Comparison of ENCODE assay signal across 10 mouse cellular contexts in the genomic region with DNA sequence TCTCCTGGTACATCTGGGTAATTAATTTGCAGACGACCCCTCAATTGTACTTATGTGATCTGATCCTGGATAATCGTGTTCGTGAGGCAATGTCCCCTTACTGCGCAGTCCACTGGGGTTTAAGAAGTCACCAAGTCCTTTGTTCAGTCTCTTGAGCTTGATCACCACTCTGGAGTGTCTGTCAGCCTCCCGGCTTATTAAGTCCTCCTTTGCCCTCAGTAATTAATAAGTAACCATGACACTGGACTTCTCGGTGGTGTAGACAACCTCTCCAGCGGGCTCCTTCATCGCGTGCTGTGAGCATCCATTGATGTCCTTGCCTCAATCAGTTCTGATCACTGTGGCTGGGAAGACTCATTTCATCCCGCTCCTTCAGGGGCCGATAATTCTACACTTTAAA. TPM values are rescaled to one million over a fixed set of nuclear protein-coding genes. Genes with fewer than 3 reads are reported as not detected.
"Had no signal": no experiment of that assay in that cellular context is flagged by ENCODE, and none has a peak within 500 bp of the region (broad histone marks: within the 10 kb centered on the region; RNA-seq: fewer than 3 reads in every experiment).

No protein-coding gene starts in this region.

- H3K36me3 ChIP-seq: limb, embryonic 10.5 days; liver, embryonic 15.5 days; neural tube, embryonic 12.5 days had no signal

- DNase-seq: lung, adult 2 months; lung, postnatal 36 days; right cerebral cortex, adult 18-20 months; right cerebral cortex, postnatal 25 days; thymus, postnatal 36 days had no signal

- H3K27me3 ChIP-seq: liver, embryonic 15.5 days; neural tube, embryonic 12.5 days had no signal

- H3K4me1 ChIP-seq: liver, embryonic 15.5 days; neural tube, embryonic 12.5 days had no signal

- H3K4me3 ChIP-seq: left cerebral cortex, adult 2 months; limb, embryonic 10.5 days; liver, embryonic 15.5 days; neural tube, embryonic 12.5 days had no signal

- H3K27ac ChIP-seq: left cerebral cortex, adult 2 months; limb, embryonic 10.5 days; liver, embryonic 15.5 days; neural tube, embryonic 12.5 days had no signal

RNA-seq across cellular contexts. Expression of gene Cdh4, which starts 28.0 kb away (rescaled TPM):
- polyA plus RNA-seq: inflammation-experienced regulatory T-cells, adult 6 months had no signal
